Mouse (Mus musculus): Measurements from ENCODE around the gene Sema5b.
"Not testable (repeated sequence)": the region's sequence is repeated elsewhere in the genome, so short reads cannot be mapped to it uniquely, and the experiment has no call there.

Sema5b gene

DNA sequence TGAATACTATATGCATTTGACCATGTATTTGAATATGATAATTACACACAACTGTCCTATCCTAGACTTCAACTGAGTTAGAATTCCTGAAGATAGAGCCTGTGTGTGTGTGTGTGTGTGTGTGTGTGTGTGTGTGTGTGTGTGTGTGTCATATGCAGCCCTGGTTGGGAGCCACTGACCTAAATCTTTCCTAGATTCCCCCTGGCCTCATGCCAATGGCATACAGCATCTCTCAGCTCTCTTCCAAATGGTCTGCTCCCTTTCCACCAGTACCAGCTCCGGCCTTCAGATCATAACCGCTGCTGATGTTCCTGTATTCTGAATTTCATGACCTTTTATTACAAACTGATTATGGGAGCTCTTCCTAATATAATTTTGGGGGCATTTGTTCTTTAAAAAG lies 8.4 kb downstream of the Sema5b start:
- no peak for DNase-seq (ENCODE audit: low read depth, low spot score)

DNA sequence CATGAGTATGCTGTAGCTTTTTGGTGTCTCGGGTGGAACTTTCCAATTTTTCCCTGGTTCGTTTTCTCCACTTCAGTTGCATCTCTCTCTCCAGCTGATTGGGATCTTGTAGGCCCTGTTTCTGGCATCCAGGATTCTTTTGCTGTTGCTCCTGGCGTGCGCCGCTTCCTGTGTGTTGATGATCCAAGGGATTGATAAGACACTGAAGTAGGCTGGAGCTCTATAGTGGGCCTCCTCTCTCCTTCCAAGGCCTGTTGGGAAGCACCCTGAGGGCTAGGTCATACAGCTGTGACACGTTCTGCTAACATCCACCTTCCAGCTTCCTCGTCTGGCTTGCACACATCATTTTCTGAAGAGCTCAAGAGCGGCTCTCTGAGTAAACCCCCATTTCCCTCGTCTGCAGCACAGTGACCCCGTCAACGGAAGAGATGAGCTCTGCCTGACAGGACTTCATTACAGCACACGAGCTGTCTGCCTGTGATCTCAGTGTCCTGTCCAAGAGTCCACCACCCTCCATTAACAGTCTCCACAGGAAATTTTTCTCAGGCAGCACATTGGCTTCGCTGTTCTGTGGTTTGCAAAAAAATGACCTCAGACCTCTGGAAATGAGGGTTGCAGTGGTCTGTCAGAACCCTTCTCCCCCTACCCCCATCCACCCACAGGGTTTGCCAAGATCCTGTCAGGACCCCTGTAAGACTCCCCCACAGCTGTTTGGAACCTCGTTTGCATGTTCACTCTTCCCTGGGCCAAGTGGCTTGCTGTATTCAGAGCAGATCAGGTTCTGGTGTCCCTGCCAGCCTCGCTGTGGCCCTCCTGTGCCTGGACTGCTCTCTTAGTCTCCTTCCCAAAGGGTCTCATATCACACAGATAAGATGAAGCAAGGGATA lies 14.9 kb downstream of the Sema5b start:
- no peak for DNase-seq (ENCODE audit: low read depth, low spot score)

DNA sequence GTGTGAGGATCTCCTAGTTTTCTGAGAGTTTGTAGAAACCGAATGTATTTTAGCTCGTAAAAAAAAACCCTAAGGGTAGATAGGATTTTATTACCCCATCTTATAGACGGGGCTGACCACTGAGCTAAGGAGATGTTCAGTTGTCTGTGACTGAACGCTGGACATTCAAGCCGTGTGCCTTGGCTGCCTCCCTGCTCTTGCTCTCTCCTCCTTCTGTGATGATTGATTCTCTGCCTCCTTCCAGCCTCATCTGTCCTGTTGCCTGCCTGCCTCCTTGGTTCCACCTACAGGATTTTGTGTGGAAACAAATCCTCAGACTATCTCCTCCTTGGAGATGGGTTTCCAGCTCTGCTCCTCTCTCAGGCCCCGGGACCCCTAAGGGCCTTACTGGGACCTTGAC lies 16.1 kb downstream of the Sema5b start:
- DNase-seq (ENCODE audit: low read depth, low spot score): no peak

DNA sequence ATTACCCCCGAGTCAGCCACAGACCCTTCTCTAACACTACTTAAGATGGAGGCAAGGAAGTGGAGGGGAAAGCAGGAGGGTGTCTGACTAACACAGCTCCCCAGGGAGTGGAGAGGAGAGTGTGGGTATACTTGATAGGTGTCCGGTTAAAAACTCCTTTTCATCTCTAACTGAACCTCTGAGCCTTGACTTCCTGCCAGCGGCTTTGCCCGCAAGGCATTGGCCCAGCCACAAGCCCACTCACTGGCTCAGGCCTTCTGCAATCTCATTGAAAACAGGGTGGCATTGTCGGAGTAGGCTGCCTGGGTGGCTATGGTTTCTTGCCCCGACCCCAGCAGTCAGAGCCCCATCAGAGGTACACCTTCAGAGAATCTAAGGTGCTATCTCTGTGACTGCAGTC lies 20.6 kb downstream of the Sema5b start:
- DNase-seq (ENCODE audit: low read depth, low spot score): no peak

DNA sequence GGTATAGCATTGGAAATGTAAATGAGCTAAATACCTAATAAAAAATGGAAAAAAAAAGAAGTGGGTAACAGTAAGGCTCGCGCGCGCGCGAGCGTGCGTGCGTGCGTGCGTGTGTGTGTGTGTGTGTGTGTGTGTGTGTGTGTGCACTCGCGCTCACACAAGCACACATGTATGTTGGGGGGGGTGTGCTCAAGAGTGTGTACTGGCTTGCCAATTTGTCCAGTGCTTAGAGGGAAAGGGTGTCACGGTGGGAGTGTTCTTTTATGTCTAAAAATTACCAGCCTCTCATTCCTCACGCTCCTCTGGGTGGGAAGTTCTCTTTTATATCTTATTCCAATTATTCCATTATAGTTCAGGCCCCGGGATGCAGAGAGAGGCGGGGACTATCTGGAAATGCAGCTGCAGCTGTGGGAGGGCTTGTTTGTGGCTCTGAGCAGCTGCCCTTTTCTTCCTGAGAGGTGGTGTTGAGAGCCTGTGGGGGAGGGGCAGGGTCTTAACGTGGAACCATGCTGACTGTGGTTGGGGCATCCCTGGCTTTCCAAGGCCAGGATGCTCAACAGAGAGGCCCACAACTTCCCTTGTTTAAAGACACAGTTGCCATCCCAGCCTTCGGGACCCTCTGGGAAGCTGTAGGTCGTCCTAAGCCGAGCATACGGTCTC lies 23.4 kb downstream of the Sema5b start:
- DNase-seq (ENCODE audit: low read depth, low spot score): no peak

DNA sequence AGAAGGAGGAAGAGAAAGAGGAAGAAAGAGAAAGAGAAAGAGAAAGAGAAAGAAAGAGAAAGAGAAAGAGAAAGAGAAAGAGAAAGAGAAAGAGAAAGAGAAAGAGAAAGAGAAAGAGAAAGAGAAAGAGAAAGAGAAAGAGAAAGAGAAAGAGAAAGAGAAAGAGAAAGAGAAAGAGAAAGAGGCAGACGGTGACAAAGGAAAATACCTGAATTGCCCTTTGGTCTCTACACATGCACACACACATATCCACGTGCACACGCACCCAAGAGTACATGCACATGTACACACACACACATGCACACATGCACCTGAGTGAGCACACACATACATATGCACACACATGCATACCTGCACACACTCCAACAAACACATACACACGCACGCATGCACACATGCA lies 24.7 kb downstream of the Sema5b start:
- DNase-seq (ENCODE audit: low read depth, low spot score): not testable (repeated sequence)

DNA sequence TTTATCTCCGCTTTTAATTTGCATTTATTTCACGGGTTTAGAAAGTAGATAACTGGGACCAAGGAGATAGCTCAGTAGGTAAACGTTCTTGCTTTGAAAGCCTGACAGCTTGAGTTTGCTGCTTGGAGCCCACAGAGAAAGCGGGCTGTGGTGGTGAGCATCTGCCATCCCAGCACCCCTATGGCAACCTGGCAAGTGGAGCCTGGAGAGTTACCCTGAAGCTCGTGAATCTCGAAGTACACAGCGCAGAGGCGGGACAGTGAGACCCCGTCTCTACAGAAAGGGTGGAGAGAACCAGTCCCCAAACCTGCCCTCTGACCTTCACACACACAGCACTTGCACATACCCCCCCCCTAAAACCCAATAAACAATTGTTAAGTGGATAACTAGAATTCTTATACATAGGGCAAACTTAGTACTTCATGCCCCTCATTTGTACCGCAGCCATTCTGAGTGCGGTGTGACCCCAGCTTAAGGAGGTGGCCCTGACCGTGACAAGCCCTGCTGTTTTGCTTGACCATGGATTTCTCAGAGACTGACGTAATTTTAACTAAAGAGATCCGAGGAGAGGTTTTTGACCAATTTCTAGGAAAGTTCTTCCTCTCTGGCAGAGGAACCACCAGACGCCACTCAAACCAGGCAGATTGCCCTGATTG lies 27.4 kb downstream of the Sema5b start:
- no peak for DNase-seq (ENCODE audit: low read depth, low spot score)

DNA sequence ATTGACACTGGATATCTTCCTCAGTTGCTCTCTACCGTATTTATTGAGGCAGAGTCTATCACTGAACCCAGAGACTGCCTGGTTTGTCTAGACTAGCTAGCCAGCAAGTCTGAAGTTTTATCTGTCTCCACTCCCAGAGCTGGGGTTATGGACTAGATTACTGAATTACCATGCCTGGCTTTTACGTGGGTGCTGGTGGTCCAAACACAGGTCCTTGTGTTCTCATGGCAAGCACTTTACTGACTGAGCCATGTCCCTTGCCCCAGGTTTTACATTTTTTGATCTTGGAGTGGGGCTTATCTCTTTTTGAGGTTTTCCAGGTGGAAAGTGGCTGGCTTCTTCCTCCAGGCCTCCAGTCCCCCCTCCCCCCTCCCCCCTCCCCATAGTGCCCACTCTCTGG lies 28.4 kb downstream of the Sema5b start:
- no peak for DNase-seq (ENCODE audit: low read depth, low spot score)

DNA sequence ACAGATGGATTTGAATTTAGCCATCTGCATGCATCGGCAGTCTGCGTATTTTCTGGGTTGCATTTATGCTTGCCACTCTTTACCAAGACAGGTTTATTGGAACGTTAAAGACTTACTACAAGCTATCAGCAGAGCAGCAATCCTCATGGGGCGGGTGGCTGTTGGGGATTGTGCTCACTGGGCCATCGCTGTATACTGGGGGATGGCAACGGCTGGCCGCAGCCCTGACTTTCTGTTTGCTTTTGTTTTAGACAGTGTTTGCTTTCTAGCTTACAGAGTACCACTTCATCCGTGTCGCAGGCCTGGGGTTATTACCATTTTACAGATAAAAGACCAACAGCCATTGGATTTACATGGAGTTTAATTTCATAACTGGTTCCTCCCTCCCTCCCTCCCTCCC lies 28.8 kb downstream of the Sema5b start:
- DNase-seq (ENCODE audit: low read depth, low spot score): no peak

DNA sequence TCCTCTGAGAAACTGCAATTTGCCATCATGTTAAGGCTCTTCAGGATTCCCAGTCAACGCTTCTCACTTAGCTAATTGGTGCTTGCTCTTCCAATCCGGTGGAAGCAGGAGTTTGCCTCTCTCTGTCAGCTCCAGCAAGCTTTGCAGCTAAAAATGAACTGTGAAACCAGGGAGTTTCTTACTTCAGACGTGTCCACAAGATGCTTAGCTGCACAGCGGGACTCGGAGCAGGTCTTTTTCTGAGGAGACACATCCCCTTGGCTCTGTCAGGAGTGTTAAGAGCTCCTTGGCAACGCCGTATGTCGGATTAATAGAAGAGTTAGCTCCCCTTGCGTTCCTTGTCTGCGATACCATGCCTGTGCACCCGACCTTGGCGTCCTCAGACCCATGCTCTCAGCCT lies 29.7 kb downstream of the Sema5b start:
- no peak for DNase-seq (ENCODE audit: low read depth, low spot score)

DNA sequence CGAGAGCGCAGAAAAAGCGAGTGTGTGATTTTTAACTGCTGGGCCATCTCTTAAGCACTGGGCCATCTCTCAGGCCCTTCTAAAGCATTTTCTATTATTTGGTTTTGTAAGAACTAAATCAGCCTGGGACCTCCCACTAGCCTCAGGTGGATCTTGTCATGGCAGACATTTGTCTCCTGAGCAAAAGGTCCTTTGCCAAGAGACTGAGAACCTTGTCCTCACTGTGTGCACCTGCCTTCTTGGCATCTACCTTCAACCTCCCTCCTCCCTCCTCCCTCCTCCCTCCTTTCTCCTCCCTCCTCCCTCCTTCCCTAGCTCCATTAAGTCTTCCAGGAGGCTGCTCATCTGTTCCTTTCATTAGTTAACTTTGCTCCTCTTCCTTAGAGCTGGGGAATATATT lies 32.6 kb downstream of the Sema5b start:
- no peak for DNase-seq (ENCODE audit: low read depth, low spot score)

DNA sequence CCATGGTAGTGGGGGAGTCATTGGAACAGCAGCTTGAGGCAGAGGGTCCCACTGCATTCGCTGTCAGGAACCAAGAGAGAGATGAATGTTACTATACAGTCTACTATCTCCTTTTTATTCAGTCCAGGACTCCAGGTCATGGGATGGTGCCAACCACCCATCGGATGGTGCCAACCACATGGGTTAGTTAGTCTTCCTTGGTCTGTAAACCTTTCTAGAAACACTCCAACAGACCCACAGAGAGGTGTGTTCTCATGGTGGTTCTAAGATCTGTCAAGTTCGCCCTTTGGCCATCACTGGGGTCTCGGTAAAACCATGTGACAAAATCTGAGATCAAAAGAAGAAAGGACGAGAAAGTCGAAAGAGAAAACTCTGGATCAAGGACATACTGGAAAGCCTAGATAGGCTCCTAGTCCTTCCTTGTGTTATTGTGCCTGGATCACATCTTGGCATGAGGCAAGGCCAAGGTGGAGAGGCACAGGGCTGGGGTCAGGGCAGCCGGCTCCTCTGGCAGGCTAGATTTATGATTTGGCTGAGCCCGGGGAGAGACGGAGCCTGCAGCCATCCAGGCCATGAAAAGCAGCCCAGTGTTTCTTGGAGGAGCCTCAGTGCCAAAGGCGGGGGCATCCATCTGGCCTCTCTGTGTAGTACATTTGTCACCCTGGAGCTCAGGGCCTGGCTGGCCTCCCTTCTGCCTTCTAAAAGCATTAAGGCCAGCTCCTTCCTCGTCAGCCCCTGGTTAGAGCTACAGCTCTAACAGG lies 36.4 kb downstream of the Sema5b start:
- no peak for DNase-seq (ENCODE audit: low read depth, low spot score)

DNA sequence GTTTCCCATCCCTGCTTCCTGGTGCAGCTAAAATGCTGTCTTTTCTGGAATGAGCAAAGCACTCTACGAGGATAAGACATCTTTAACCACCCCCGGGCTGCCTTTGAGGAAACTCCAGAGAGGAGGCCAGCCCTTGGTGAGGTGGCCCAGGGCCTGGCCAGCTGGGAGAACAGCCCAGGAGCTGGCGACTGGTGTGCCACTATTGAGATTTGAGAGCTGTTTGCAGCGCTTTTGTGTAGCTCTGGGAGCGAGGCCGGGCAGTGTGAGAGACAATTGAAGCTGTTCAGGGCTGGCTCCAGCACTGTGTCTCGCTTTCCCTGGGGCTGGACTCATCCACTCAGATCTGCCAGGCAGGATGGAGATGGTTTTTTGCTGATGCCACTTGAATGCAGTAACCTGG lies 40.4 kb downstream of the Sema5b start:
- no peak for DNase-seq (ENCODE audit: low read depth, low spot score)

DNA sequence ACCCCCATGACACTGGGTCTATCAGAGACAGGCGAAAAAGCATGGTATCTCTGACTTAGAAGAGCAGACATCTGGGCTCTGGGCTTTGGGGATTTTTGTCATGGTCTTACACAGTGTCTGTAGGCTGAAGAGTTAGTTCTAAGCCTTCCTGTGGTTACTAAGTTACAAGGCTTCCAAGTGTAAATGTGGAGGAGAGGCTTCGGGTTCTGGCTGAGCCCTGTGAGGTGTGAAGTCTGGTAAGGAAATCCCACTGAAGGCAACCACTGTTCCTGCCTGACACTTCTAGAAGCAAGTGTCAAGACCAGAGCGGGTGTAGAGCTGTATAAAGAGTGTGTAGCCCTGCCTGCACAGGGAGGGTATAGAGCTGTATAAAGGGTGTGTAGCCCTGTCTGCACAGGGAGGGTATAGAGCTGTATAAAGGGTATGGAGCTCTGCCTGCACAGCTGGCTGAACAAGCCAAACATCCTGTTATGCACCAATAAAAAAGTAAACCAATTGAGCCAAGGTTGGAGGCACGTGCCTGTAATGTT lies 42.7 kb downstream of the Sema5b start:
- DNase-seq (ENCODE audit: low read depth, low spot score): no peak

DNA sequence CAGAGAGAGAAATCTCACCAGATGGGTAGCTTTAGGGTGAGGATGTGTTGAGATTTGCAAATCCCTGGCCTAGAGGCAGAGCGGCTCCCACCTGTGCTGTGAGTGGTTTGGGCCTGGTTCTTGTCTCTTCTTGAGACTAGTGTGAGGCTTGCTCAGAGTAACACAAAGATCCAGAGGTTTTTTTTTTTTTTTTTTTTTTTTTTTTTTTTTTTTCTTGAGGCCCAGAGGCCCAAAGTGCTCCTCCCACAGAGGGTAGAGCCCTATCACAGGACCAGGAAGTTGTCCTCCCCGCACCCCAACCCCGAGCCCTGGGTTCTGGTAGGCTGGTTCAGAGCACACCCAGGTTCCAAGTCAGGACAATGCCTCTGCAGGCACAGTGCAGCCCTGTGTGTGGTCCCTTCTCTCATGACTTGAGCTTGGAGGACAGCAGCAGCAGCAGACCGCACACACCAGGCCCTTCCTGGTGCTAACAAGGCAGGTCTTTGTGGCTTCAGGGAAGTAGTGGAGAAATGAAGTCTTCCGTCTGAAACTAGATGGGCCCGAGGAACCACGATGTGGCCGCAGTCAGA lies 44.3 kb downstream of the Sema5b start:
- DNase-seq (ENCODE audit: low read depth, low spot score): no peak

DNA sequence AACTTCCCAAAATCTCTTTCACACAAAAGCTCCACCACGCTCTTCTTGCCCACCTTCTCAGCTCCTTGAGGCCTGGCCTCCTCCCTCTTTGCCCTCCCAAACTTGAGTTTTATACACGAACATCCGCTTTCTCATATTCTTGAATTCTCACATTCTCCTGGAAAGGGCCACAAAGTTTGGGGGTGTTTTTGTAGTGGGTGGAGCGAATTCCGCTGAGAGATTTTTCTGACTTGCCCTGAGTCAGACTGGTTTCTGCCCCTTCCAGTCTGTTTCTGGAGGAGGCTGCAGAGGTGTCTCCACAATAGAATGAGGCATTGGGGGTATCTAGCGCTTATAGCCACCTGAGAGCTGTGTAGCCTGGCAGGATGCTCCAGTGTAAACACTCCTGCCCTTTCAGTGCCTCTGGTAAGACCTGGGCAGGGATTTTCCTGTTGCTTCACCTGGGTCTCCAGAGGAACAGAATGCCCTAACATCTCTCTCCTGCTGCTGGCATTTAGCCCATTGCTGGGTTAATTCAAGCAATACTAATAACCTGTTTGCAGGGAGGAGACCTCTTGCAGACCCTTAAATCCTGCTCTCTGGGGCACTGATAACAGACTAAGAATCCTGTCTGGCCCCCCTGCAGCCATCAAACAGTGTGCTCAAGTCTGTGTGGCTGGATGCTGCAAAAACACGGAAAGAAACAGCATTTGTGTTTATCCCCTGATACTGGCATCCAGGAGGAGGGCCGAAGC lies 46.3 kb downstream of the Sema5b start:
- DNase-seq (ENCODE audit: low read depth, low spot score): no peak

DNA sequence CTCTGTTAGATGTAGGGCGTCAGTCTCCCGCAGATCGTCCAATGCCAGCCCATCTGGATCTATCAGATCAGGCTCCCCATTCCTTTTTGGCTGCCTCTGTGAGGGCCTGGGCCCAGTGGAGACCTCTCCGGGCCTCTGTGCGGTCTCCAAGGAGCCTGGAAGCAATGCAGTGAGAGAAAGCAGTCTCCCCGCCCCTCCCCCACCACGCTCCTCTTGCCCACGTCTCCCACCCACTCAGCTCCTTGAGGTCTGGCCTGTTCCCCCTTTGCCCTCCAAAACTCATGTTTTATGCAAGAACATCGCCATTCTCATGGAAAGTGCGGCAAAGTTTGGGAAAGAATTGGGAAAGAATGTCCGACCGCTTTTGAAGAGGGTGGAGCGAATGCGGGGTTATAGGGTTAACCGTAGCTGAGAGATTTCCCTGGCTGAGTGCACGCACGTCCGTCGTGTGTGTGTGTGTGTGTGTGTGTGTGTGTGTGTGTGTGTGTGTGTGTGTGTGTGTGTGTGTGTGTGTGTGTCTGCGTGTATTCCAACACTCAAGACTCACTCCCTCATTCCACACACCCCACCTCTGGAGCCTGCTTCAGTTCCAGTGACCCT lies 47.0 kb downstream of the Sema5b start:
- DNase-seq (ENCODE audit: low read depth, low spot score): no peak

DNA sequence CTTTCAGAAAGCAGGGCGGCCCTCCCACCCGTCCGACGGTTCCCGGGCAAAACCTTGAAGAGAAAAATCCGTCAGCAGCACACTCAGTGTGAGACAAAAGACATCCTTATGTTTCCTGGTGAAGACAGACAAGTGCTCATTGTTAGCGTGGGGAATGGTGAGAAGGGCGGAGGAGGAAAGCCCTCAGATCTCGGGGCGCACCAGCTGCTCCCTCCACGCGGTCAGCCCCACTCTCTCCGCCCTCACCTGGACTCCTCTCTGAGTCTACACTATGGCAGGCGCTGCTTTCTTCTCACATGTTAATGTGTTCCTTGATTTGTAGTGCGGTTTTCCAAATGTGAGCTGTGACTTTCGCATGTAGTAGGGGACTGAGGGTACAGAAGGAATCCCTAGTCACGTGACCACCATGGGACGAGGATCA lies 47.8 kb downstream of the Sema5b start:
- no peak for DNase-seq (ENCODE audit: low read depth, low spot score)

DNA sequence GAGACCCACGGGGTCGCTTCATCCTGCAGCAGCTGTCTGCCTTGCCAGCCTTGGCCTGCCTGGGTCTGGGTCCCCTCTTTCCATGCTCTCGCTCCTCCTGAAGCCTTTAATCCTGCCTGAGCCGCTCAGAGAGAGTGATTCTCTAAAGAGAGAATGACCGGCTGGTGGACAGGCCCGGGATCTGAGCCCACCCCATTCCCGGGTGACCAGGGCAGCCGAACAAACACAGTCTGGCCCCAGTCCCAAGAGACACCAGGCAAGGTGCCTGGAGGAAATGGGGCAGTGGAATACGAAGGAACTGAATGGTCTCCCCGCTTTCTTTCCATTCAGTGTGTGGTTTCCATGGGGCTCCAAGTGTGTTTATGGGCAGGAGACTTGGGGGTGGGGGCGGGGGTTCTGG lies 50.8 kb downstream of the Sema5b start:
- DNase-seq (ENCODE audit: low read depth, low spot score): peak; percentile 53
